Mouse (Mus musculus) forebrain, embryonic 16.5 days (tissue): ENCODE measurements around the gene Ccdc93. TPM values are rescaled to one million over a fixed set of nuclear protein-coding genes. Genes with fewer than 3 reads are reported as not detected.
A peak's percentile ranks its signal among the peaks of the same experiment; 100 is the strongest.

Source experiments
- ATAC-seq: fragments of 200-750 bp; cut with Nextera tagmentation; 2 replicates; pipeline ENCODE4 v1.8.0; 2017; ENCODE audit warnings: mild to moderate bottlenecking, moderate library complexity
- H3K27ac ChIP-seq: fragments of 300-500 bp; sonication (generic); 2 replicates; pipeline ENCODE4 v1.5.1; 2014; ENCODE audit warnings: low read length, control low read depth
- H3K27me3 ChIP-seq: fragments of 300-500 bp; sonication (generic); replicated peaks from 2 replicates; pipeline ENCODE4 v1.6.1; 2014; ENCODE audit warnings: low read length; ENCODE audit not compliant: control insufficient read depth, insufficient read depth
- H3K36me3 ChIP-seq: fragments of 300-500 bp; sonication (generic); 2 replicates; pipeline ENCODE4 v1.6.1; 2014; ENCODE audit not compliant: control insufficient read depth, insufficient read depth
- H3K4me1 ChIP-seq: fragments of 300-500 bp; sonication (generic); replicated peaks from 2 replicates; pipeline ENCODE4 v1.6.1; 2014; ENCODE audit warnings: low read length; ENCODE audit not compliant: control insufficient read depth, insufficient read depth
- H3K4me2 ChIP-seq: fragments of 300-500 bp; sonication (generic); 2 replicates; pipeline ENCODE4 v1.6.1; 2014; ENCODE audit warnings: mild to moderate bottlenecking, low read length, control low read depth
- H3K4me3 ChIP-seq: fragments of 300-500 bp; sonication (generic); replicated peaks from 2 replicates; pipeline ENCODE4 v1.5.1; 2014; ENCODE audit warnings: mild to moderate bottlenecking, low read length, control low read depth
- H3K9ac ChIP-seq: fragments of 300-500 bp; sonication (generic); replicated peaks from 2 replicates; pipeline ENCODE4 v1.6.1; 2014; ENCODE audit warnings: low read depth, low read length, control low read depth
- H3K9me3 ChIP-seq: fragments of 300-500 bp; sonication (generic); 2 replicates; pipeline ENCODE4 v1.6.1; 2016; ENCODE audit warnings: low read length; ENCODE audit not compliant: control insufficient read depth
- WGBS: fragments of 180-500 bp; shearing (Covaris S2); extraction: QIAGEN DNeasy Blood & Tissue Kit; methylation state at CpG from one replicate; pipeline ENCODE4 v1.1.7; 2014; 5-methylcytosine and 5-hydroxymethylcytosine counted together
- polyA plus RNA-seq: library from polyadenylated mRNA; unstranded; fragments of >200 nt; fragmentation: Nextera tagmentation; extraction: Ambion mirVana; gene quantifications from 2 replicates; pipeline ENCODE4 v1.2.1, GENCODE M21; 2015

Ccdc93 gene
- polyA plus RNA-seq, 1 experiment from 2014 or later, result 14.1 TPM

GRCm38 (mm10) chr1:121486803-121487202, 56.0 kb downstream of the Ccdc93 start:
- Histone ChIP-seq H3K27ac (no peak overlapping the region), H3K36me3 (peaks cover 24% of the 10 kb centered on the region), H3K27me3 (no peaks in the 10 kb centered on the region), H3K4me3 (no peak overlapping the region), H3K4me1 (no peaks in the 10 kb centered on the region), H3K9me3 (no peaks in the 10 kb centered on the region), H3K4me2 (no peak overlapping the region), H3K9ac (no peak overlapping the region)
- ATAC-seq, result no peak
- 95% methylated on average over 6 of the region's 6 CpGs for WGBS

GRCm38 (mm10) chr1:121490241-121490640, 59.4 kb downstream of the Ccdc93 start:
- Histone ChIP-seq H3K27ac (no peak overlapping the region), H3K4me1 (no peaks in the 10 kb centered on the region), H3K9me3 (no peaks in the 10 kb centered on the region), H3K36me3 (peaks cover 14% of the 10 kb centered on the region), H3K9ac (no peak overlapping the region), H3K27me3 (no peaks in the 10 kb centered on the region), H3K4me3 (no peak overlapping the region), H3K4me2 (no peak overlapping the region)
- ATAC-seq, result peak; percentile 59; the same call in 1 of the 2 replicates
- 27% methylated on average over 5 of the region's 5 CpGs for WGBS

- H3K4me2 ChIP-seq, result no peak overlapping the region
- H3K27me3 ChIP-seq, result no peaks in the 10 kb centered on the region
- WGBS, result 100% methylated on average over 4 of the region's 4 CpGs
- H3K9me3 ChIP-seq, result no peaks in the 10 kb centered on the region
- peaks cover 20% of the 10 kb centered on the region for H3K36me3 ChIP-seq
- H3K9ac ChIP-seq, result no peak overlapping the region
- H3K4me1 ChIP-seq, result no peaks in the 10 kb centered on the region
- no peak overlapping the region for H3K4me3 ChIP-seq
- ATAC-seq, result no peak
- H3K27ac ChIP-seq, result no peak overlapping the region
Observed at GRCm38 (mm10) chr1:121497093-121497492, 66.2 kb downstream of the Ccdc93 start.

GRCm38 (mm10) chr1:121508729-121509128, 77.9 kb downstream of the Ccdc93 start:
- H3K36me3 ChIP-seq, result no peaks in the 10 kb centered on the region; the same call in 1 of the 2 replicates
- H3K27ac ChIP-seq, result no peak overlapping the region
- H3K27me3 ChIP-seq, result no peaks in the 10 kb centered on the region
- no peaks in the 10 kb centered on the region for H3K9me3 ChIP-seq
- ATAC-seq, result no peak
- no peak overlapping the region for H3K9ac ChIP-seq
- H3K4me3 ChIP-seq, result no peak overlapping the region
- no peak overlapping the region for H3K4me2 ChIP-seq
- 82% methylated on average over 2 of the region's 2 CpGs for WGBS
- peaks cover 6% of the 10 kb centered on the region for H3K4me1 ChIP-seq

GRCm38 (mm10) chr1:121510420-121511140, 79.7 kb downstream of the Ccdc93 start:
- Histone ChIP-seq H3K27me3 (no peaks in the 10 kb centered on the region), H3K9me3 (no peaks in the 10 kb centered on the region), H3K27ac (peak overlapping the region; percentile 37), H3K36me3 (no peaks in the 10 kb centered on the region; the same call in 1 of the 2 replicates), H3K9ac (no peak overlapping the region), H3K4me2 (no peak overlapping the region), H3K4me1 (peaks cover 6% of the 10 kb centered on the region), H3K4me3 (no peak overlapping the region)
- no peak for ATAC-seq
- 61% methylated on average over 19 of the region's 19 CpGs for WGBS

GRCm38 (mm10) chr1:121511186-121511585, 80.3 kb downstream of the Ccdc93 start:
- Histone ChIP-seq H3K4me1 (peaks cover 6% of the 10 kb centered on the region), H3K36me3 (no peaks in the 10 kb centered on the region; the same call in 1 of the 2 replicates), H3K9ac (no peak overlapping the region), H3K4me3 (no peak overlapping the region), H3K4me2 (no peak overlapping the region), H3K9me3 (no peaks in the 10 kb centered on the region), H3K27me3 (no peaks in the 10 kb centered on the region), H3K27ac (no peak overlapping the region)
- 12% methylated on average over 2 of the region's 2 CpGs for WGBS
- no peak for ATAC-seq

- ATAC-seq, result no peak
- no peak overlapping the region for H3K9ac ChIP-seq
- no peaks in the 10 kb centered on the region; the same call in 1 of the 2 replicates for H3K36me3 ChIP-seq
- H3K4me3 ChIP-seq, result no peak overlapping the region
- WGBS, result 95% methylated on average over 2 of the region's 2 CpGs
- H3K4me2 ChIP-seq, result no peak overlapping the region
- H3K4me1 ChIP-seq, result peaks cover 6% of the 10 kb centered on the region
- no peaks in the 10 kb centered on the region for H3K9me3 ChIP-seq
- H3K27me3 ChIP-seq, result no peaks in the 10 kb centered on the region
- H3K27ac ChIP-seq, result no peak overlapping the region
Observed at GRCm38 (mm10) chr1:121511966-121512365, 81.1 kb downstream of the Ccdc93 start.

GRCm38 (mm10) chr1:121518609-121519008, 87.8 kb downstream of the Ccdc93 start:
- no peak for ATAC-seq
- H3K27me3 ChIP-seq, result no peaks in the 10 kb centered on the region
- no peaks in the 10 kb centered on the region for H3K36me3 ChIP-seq
- no peak overlapping the region for H3K9ac ChIP-seq
- no peak overlapping the region for H3K4me2 ChIP-seq
- no peaks in the 10 kb centered on the region for H3K9me3 ChIP-seq
- H3K27ac ChIP-seq, result no peak overlapping the region
- 77% methylated on average over 1 of the region's 1 CpGs for WGBS
- no peaks in the 10 kb centered on the region for H3K4me1 ChIP-seq
- H3K4me3 ChIP-seq, result no peak overlapping the region

GRCm38 (mm10) chr1:121527061-121527460, 96.2 kb downstream of the Ccdc93 start:
- no peaks in the 10 kb centered on the region for H3K36me3 ChIP-seq
- H3K9me3 ChIP-seq, result no peaks in the 10 kb centered on the region
- peak overlapping the region; percentile 42 for H3K4me3 ChIP-seq
- H3K9ac ChIP-seq, result no peak overlapping the region
- ATAC-seq, result no peak
- peak overlapping the region; percentile 59 for H3K4me2 ChIP-seq
- H3K27ac ChIP-seq, result no peak overlapping the region
- H3K4me1 ChIP-seq, result peaks cover 12% of the 10 kb centered on the region
- peaks cover 17% of the 10 kb centered on the region for H3K27me3 ChIP-seq
- WGBS, result 45% methylated on average over 17 of the region's 17 CpGs
